Mouse (Mus musculus) bone marrow macrophage, adult 2 months (primary cell): Measurements from ENCODE around the gene Smurf2. TPM values are rescaled to one million over a fixed set of nuclear protein-coding genes. Genes with fewer than 3 reads are reported as not detected.
A peak's percentile ranks its signal among the peaks of the same experiment; 100 is the strongest.

Source experiments
- H3K27ac ChIP-seq: 2 replicates; pipeline ENCODE4 v1.5.1; 2012; ENCODE audit warnings: low read depth, low read length; ENCODE audit not compliant: insufficient read depth
- H3K4me1 ChIP-seq: 2 replicates; pipeline ENCODE4 v1.6.1; 2012; ENCODE audit warnings: low read length; ENCODE audit not compliant: control insufficient read depth, insufficient read depth
- H3K4me3 ChIP-seq: 2 replicates; pipeline ENCODE4 v1.5.1; 2012; ENCODE audit warnings: mild to moderate bottlenecking, low read length, moderate library complexity; ENCODE audit not compliant: insufficient read depth
- CTCF ChIP-seq: IDR thresholded peaks from 2 replicates; pipeline ENCODE4 v1.5.1; 2012; ENCODE audit warnings: low read depth, mild to moderate bottlenecking, low read length, moderate library complexity
- POLR2A ChIP-seq: IDR thresholded peaks from 2 replicates; pipeline ENCODE4 v1.6.1; 2012; ENCODE audit warnings: mild to moderate bottlenecking, low read depth, low read length, borderline replicate concordance
- polyA plus RNA-seq: library from polyadenylated mRNA; stranded (reverse); fragments of >200 nt; gene quantifications from 2 replicates; pipeline ENCODE4 v1.2.4, GENCODE M21; 2012; ENCODE audit not compliant: missing spikeins, insufficient read depth, insufficient read length

Gene Smurf2
- 18.6 and 21.3 TPM in 2 replicates for polyA plus RNA-seq

GRCm38 (mm10) chr11:106920551-106921379 is at the start of gene Smurf2:
Gene Smurf2, minus strand, starts transcription at chr11:106920715.
- Histone ChIP-seq H3K27ac (peak within 1 kb of the TSS; percentile 73), H3K4me1 (peaks cover 9% of the 10 kb centered on the region), H3K4me3 (peak within 1 kb of the TSS; percentile 78)
- TF ChIP-seq POLR2A (peak; percentile 90), CTCF (no peak)

DNA sequence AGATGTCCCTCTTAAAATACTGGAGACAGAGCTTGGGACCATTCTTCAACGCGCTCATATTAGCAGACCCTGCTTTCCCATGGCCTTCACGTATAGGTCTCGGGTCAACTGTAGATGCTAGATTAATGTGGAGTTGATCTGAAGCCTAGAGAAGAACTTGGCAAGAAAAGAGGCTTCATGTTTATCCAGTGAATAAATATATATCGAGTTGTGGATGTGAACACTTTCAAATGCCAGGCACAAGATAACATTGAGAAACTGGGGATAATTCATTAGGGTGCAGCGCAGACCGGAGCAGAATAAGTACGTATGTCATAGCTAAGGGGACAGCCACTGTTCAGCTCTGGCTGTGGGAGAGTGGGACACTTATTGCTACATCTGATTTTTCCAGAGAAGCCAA is 49.3 kb upstream of the Smurf2 start:
- TF ChIP-seq POLR2A (no peak), CTCF (no peak)
- H3K4me1 ChIP-seq = peaks cover 31% of the 10 kb centered on the region
- H3K4me3 ChIP-seq = no peak overlapping the region
- no peak overlapping the region for H3K27ac ChIP-seq

GRCm38 (mm10) chr11:106967630-106968029 is 47.1 kb upstream of the Smurf2 start:
- Histone ChIP-seq H3K4me1 (peaks cover 19% of the 10 kb centered on the region), H3K4me3 (no peak overlapping the region), H3K27ac (no peak overlapping the region)
- TF ChIP-seq CTCF (no peak), POLR2A (no peak)

GRCm38 (mm10) chr11:106965881-106966280 is 45.4 kb upstream of the Smurf2 start:
- Histone ChIP-seq H3K4me1 (peaks cover 20% of the 10 kb centered on the region), H3K4me3 (no peak overlapping the region), H3K27ac (no peak overlapping the region)
- TF ChIP-seq CTCF = no peak
- no peak for TF ChIP-seq POLR2A

- Histone ChIP-seq H3K4me1 (peaks cover 20% of the 10 kb centered on the region), H3K4me3 (no peak overlapping the region), H3K27ac (no peak overlapping the region)
- TF ChIP-seq CTCF (no peak), POLR2A (no peak)
Observed at GRCm38 (mm10) chr11:106962310-106962709, 41.8 kb upstream of the Smurf2 start.

GRCm38 (mm10) chr11:106961471-106962081 is 41.1 kb upstream of the Smurf2 start:
- no peak overlapping the region for H3K4me3 ChIP-seq
- TF ChIP-seq POLR2A = no peak
- TF ChIP-seq CTCF = no peak
- peaks cover 27% of the 10 kb centered on the region for H3K4me1 ChIP-seq
- peak overlapping the region; percentile 48 for H3K27ac ChIP-seq

DNA sequence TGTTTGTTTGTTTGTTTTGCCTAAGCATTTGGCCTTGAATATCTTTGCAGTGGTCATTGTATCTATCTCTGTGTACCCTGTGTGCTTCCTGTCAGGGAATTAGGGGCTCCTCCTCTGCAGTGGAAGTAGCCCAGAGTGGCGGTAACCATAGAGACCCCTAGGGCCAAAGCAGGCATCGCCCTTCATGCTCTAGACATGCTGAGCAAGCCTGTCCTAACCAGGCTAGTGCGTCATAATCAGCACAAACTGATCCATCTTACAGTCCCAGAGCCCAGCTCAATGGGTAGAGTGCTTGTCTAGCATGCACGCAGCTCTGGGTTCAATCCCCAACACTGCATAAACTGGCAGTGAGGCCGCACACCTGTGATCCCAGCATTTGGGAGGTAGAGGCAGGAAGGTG is 38.6 kb upstream of the Smurf2 start:
- Histone ChIP-seq H3K27ac (no peak overlapping the region), H3K4me1 (peaks cover 40% of the 10 kb centered on the region), H3K4me3 (no peak overlapping the region)
- TF ChIP-seq POLR2A (no peak), CTCF (no peak)

DNA sequence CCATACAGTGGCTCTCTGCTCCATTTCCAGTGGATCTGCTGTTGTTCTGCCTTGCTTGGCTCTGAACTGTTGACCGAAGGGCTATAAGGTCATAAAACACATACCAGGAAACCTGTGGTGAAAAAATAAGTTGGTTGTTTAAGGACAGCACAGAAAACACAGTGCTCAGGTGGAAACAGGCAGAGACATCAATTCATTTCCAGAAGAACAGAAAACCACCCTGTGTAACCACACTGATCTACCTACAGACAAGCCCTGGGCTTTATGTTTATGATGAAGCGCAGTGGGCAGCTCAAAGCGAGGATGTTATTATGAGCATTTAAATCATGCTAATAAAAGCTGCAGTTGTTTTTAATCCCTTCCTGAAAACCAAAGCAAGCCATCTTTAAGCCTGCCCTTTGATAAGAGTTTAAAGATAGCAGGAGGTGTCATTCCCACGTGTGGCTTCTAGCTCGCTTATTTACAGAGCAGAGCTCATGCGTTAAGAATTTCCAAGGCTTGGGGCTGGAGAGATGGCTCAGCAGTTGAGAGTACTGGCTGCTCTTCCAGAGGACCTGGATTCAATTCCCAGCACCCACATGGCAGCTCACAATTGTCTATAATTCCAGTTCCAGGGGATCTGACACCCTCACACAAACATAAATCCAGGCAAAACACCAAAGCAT is 38.0 kb upstream of the Smurf2 start:
- TF ChIP-seq CTCF (no peak), POLR2A (no peak)
- no peak overlapping the region for H3K4me3 ChIP-seq
- H3K27ac ChIP-seq = no peak overlapping the region
- peaks cover 43% of the 10 kb centered on the region for H3K4me1 ChIP-seq

DNA sequence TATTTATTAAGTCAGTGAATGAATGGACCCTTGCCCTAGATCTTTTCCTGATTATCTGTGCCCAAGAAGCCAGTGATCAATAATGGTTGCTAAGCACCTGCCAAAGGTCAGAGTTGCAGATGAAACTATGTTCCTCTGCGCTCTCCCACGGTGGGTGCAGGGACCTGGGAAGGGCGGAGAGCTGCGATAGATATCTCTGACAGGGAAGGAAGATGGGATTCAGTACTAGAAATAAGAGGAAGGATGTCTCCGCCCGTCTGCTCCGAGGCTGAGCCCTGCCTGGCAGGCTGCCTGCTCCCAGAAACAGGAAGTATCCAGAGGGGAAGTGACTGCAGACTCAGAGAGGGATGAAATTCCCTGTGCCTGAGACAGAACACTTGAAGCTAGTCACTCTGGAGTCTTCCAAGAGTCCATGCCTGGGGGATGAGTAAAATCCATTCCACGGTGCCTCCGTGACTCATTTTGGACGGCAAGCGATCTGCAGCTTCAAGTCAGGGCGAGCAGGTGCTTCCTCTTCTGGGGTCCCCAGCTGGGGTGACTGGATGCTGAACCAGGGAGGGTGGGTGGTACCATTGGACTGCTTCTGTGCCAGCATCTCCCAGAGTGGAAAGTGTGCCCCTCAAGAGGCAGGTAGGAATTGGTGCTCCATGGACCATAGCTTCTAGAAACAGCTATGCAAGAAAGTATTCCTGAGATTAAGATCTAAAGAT is 36.9 kb upstream of the Smurf2 start:
- H3K27ac ChIP-seq = no peak overlapping the region
- H3K4me1 ChIP-seq = peaks cover 43% of the 10 kb centered on the region
- no peak overlapping the region for H3K4me3 ChIP-seq
- TF ChIP-seq POLR2A (no peak), CTCF (no peak)

DNA sequence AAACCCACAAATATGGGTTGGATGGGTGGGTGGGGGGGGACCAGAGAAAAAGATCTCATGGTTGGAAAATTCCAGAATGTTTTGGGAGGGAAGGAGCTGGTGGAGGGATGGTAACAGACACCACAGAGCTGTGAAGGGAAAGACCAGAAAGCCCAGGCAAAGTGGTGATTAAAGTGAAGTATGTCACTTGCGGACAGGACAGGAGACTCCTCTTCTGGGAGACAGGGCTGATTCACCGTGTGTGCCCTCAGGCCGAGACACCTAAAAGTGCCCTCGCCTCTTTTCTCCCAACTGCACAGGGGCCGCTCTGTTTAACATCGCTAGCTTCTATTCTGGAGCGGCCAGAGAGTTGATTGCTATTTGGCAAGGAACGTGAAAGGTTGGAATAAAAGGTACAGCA is 34.1 kb upstream of the Smurf2 start:
- TF ChIP-seq POLR2A = no peak
- TF ChIP-seq CTCF = no peak
- peaks cover 30% of the 10 kb centered on the region for H3K4me1 ChIP-seq
- no peak overlapping the region for H3K27ac ChIP-seq
- no peak overlapping the region for H3K4me3 ChIP-seq
